Mouse (Mus musculus) right cerebral cortex, adult 18-20 months (tissue): ENCODE results near the gene Rcl1.
A peak's percentile ranks its signal among the peaks of the same experiment; 100 is the strongest.

Experiments
- DNase-seq: peaks from one replicate; pipeline ENCODE4 v3.0.0; 2022; ENCODE audit warnings: mixed read lengths

Gene Rcl1

DNA sequence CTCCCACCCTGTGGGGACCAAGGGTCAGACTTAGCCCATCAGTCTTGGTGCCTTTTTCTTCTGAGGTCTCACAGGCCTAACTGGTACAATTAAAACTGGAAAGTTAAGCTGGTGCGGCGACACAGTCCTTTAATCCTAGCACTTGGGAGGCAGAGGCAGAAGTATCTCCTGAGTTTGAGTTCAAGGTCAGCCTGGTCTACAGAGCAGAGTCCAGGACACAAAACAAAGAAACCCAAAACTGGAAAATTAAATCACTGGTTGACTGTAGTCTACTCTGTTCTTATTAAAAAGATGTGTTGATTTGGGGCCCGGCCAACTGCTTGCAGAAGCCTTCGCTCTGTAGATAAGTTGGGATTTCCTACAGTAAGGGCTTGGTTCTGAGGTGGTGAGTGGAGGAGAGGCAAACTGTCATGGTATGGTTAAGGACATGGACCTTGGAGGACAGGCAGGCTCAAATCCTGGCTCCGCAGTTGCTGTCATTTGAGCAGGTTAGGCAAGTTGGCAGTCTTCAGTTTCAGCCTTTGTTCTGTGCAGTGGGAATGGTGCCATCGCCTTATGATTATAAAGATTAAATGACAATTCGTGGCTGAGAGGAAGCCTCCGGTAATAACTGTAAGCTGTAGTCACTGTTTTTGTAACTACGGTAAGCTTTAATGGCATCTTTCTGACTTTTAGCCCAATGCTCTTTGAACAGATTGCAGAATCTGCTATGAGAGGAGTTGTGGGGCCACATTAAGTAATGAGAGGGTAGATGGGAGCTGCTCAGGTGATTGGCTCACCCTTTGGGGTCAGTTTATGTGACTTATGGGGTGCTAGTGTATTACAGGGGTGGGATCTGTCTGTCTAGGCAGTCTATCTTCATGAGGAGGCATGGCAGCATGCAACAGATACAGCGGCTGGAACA lies 12.8 kb downstream of the Rcl1 start:
- no peak for DNase-seq

GRCm38 (mm10) chr19:29116796-29117195 lies 15.6 kb downstream of the Rcl1 start:
- no peak for DNase-seq

GRCm38 (mm10) chr19:29118196-29118595 lies 17.0 kb downstream of the Rcl1 start:
- DNase-seq, result no peak

DNA sequence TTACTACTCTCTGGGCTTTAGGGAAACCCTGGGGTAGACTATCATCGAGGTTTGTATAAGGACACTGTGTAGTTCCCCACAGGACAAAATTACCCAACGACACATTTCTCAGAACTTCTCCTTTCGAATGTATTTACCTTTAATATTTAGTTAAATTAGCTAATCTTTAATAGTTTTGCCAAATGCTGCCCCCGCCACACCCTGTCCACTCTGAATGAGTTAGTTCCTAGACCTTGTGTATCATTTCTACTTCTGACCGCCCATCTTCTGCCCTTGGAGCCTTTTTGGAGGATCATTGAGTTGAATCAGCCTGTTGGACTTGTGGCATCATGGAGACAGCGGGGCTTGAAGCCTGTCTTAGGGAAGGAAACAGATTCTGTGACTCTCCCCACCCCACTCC lies 19.1 kb downstream of the Rcl1 start:
- no peak for DNase-seq

GRCm38 (mm10) chr19:29121394-29121793 lies 20.2 kb downstream of the Rcl1 start:
- DNase-seq, result no peak

DNA sequence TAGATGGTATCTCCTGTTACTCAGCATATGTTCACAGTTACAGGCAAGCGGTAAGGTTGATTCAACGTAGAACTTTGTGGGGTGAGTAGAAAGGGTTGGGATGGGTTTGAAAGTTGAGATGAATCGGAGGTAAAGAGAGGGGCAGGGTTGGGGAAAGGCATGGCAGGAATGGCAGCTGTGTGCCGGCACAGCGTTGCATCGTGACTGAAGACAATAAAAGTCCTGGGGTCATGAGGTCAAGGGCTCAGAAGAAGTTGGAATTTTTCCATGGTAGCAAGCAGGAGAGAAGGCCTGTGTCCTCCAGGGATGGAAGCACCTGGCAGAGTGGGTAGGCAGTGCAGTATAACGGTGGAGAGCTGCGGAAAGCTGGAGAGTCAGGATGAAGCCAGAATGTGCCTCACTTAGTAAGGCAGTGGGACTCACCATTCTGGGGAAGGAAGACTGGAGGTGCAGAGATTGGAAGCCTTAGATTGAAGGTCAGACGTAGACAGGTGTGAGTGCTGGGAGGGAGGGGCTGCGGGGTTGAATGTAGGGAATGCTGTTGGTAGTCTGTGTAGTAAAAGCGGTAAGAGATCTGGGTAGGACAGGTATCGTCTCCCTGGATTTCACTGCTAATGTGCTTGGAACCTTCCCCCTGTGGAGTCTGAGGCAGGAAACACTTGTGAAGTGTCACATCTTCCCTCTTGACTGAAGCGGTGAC lies 23.9 kb downstream of the Rcl1 start:
- no peak for DNase-seq

DNA sequence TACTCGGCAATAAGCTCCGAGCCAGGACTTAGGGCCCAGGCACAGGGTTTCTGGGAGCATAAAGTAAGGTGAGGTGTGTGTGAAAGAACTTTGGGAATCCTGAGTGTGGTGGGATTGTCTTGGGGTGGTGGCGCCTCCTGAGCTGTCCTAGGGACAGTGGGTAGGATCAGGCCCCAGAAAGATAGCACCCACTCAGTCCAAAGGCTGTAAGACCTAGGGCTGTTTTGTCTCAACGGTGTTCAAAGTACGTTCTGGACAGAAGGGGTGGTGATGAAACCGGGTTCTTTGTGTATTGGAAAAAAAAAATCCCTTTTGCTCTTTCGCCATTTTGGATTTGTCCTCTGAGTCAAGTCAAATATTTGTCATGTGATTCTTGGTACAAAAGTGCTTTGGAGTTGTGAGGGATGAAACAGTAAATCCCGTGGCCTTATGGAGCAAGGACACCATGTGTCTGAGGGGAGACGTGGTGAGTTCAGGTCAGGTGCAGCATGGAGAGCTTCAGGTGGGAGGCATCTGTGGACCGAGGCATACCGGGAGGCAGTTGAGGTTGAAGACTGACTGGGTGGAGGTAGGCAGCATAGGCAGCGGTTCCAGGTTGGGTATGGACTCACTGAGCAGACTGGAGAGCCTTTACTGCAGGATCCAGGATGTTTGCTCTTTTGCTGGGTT lies 25.3 kb downstream of the Rcl1 start:
- no peak for DNase-seq

- no peak for DNase-seq
Observed at GRCm38 (mm10) chr19:29127331-29127730, 26.2 kb downstream of the Rcl1 start.

GRCm38 (mm10) chr19:29128217-29128616 lies 27.0 kb downstream of the Rcl1 start:
- DNase-seq, result no peak

- no peak for DNase-seq
Observed at GRCm38 (mm10) chr19:29129551-29129950, 28.4 kb downstream of the Rcl1 start.

- DNase-seq, result no peak
Observed at GRCm38 (mm10) chr19:29131171-29131570, 30.0 kb downstream of the Rcl1 start.

GRCm38 (mm10) chr19:29134293-29134692 lies 33.1 kb downstream of the Rcl1 start:
- no peak for DNase-seq

GRCm38 (mm10) chr19:29135172-29135736 lies 34.1 kb downstream of the Rcl1 start:
- no peak for DNase-seq

DNA sequence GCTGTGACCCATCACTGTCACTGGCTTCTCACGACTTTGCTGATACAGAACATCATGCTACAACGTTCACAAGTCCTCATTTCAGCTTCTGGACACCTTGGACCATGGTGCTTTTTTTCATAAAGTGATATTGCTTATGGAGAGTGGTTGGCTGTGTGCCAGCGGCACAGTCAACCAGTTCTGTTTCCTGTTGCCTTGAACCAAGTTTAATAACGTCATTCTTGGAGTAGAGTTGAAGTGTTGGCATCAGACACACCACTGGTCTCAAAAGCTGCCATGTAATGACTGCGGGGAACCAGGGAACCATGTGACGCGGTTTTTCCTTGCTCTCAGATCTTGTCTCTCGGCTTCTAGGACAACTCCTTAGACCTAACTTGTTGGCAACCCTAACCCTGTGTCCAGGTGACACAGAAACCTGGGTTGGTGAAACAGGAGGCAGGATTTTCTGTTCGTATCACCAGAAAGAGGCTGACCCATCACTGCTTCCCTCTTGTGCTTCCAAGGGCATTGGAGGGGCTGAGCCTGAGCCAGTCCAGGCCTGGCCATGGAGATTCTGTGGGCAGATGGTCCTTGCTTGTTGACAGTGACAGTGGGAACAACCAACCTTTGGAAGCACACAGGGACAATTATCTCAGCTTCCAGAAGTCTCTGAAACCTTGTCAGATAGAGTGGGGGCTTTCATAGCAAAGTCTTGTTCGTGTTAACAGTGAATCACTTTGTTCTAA lies 37.5 kb downstream of the Rcl1 start:
- no peak for DNase-seq

DNA sequence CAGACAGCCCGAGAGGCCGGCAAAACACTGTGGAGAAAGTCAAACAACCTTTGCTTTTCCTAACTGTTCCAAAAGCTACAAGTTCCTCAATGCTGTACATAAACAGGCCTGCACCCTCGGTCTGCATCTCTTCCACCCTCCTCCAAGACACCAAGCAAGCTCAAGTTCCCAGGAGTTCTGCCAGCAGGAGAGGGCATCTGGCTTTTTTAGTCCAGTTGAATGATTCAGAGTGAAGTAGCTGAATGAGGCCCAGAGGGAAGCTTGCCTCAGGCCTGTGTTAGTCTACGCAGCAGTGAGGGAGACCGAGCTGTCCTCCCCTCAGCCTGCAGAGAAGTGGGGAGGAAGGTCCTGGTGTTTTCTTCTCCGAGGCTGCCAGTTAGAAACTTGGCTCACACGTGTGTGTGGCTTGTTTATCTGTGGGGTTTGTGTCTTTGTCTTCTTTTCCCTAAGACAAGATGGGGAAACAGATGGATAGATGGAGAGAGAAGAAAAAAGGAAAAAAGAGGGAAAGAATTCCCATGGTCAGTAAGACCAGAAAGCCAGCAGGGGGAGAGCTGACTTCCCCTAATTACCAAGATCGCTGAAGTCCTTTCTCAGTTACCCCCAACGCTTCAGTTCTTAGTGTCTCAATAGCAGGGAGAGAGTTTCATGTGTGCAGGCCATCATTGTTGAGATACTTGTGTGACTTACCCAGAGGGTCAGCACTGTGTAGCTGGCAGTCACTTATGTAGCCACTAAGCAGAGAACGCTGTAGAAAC lies 38.7 kb downstream of the Rcl1 start:
- peak; percentile 39 for DNase-seq

DNA sequence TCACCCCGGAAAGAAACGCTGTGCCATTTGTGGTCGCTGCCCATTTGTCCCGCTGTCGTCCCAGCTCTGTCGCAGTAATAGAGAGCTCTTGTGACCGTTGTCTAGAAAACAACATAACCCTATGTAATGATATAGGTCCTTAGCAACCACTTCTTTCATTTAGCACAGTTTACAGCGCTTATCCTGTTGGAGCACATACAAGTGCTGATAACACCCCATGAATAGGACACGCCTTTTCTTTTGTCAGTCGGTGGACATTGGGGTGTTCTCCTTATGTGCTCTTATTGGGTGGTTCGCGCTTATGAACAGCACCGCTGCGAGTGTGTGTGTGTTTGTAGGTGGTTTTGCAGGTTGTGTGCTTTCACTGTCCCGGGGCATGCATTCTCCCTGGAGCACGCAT lies 39.8 kb downstream of the Rcl1 start:
- no peak for DNase-seq

- DNase-seq, result no peak
Observed at GRCm38 (mm10) chr19:29142307-29142706, 41.1 kb downstream of the Rcl1 start.

DNA sequence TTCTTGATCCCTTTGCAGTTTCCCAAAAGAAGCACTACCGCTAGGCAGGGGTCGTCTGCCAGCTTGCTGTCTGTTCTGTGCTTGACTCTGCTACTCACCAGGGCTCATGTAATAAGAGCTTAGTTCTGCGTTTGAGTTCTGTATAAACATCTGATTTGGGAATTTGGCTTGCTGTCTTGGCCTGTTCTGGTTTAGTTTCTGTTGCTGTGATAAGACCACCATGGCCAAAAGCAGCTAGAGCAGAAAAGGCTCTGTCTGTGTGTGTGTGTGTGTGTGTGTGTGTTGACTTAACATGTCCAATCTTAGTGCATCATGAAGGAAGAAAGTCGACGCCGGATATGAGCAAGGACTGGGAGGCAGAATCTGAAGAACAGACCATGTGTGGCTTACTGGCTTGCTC lies 44.2 kb downstream of the Rcl1 start:
- DNase-seq, result no peak

DNA sequence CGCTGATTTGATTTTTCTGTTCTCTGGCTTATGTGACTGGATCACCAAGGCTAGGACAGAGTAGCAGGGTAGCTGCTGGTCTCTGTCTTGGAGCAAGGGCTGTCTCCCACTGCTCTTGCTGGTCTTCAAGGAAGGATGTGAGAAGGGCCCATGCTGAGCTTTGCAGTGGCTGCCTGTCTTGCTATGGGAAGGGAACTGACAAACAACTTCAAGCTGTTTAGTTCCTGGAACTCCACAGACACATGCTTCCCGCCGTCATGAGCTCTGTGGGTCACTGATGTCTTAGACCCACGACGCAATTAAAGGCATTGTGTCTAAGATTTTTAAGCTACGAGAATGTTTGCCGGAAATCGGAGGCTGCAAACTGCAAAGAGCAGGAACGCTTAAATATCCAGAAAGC lies 45.6 kb downstream of the Rcl1 start:
- no peak for DNase-seq

DNA sequence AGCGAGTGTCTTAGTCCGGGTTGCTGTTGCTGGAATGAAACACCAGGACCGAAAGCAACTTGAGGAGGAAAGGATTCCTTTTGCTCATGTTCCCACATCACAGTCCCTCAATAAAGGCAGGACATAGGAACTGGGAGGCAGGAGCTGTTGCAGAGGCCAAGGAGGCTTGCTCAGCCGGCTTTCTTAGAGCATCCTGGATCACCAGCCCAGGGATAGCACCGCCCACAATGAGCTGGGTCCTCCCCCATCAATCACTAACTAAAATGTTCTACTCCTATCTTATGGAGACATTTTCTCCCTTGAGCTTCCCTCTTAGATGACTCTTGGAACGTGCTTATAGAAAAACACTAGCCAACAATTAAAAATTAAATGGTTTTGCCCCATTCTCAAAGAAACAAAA lies 48.4 kb downstream of the Rcl1 start:
- DNase-seq, result no peak

DNA sequence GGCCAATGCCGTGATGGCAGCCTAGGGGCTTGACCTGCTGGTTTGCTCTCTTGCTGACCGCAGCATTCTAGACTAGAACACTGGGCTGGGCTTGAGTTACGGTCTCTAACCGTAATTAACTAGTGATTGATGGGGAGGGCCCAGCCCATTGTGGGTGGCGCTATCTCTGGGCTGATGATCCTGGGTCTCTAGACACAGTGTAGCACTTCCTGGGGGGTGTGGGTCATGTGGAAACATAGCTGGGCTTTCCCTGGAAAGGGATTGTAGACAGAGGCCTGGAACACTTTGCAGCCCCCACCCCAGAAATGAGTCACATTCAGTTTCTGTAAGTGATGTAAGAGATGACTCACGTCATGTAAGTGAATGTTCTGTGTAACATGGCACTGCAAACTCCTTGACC lies 48.9 kb downstream of the Rcl1 start:
- DNase-seq, result no peak

- no peak for DNase-seq
Observed at GRCm38 (mm10) chr19:29151443-29151842, 50.3 kb downstream of the Rcl1 start.
